Mouse (Mus musculus) regulatory T cell (primary cell): ENCODE data around the gene D930020B18Rik.

Source experiments
- in situ Hi-C: fragments of 300-600 bp; cut with MboI, MseI; formaldehyde crosslinking; loops from one replicate; pipeline ENCODE4 v1.15.1; 2025; ENCODE audit warnings: high pct_unique_total_duplicates

The D930020B18Rik gene

DNA sequence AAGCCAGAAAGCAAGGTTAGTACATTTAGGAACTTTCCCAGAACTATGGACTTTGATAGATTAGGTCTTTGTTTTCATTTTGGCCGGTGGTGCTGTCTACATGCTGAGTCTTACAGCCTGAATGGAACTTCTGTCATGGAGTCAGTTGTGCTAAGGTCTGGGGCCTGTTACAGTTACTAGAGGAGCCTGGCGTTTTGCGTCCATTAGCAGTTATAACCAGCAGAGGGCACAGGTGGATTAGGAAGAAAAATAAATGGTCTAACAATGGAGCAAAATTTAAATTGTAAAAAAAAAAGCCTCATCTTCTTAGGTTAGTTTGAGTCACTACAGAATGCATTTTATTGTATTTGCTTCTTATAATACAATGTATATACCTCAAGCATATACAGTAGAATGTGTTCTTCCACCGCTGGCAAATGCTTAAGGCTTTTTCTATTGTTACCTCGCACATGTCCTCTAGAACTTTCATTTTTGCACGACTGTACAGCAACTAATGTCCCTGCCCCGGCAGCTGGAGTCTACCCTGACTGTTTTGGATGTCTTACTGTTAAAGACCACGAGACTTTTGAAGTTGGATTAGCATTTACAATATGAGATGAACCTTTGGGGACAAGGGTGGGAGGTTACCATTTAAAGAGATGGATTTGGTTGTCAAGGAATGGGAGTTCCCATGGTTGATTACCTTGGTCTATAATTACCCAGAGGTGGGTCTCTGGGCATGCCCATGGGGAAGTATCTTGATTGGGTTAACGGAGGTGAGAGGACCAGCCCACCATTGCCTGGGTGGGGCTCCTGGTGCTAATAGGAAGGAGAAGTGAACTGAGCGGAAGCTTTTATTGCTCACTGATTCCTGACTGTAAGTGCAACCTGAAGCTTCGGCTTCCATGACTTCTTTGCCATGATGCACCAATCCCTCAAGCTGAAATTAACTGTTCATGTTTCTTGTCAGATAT, 60.2 kb downstream of the D930020B18Rik start:
- in situ Hi-C loops, result no loop called here

DNA sequence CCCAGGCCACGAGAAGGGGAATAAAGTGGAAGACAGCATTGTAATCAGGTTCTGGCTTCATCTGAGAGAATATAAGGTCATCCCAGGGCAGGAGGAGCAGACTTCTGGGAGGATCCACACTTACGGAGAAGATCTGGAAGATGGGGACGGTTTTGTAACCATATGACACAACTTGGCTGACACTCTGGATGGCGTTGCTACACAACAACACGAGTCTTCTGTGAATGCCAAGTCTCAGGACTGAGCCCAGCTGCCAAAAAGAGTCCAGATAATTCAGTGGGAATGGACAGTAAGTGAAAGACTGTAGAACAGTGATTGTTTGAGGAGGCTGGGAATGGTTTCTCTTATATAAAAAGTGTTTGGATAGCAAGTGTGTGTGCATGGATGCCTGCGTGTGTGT, 62.2 kb downstream of the D930020B18Rik start:
- in situ Hi-C loops, result no loop called here

DNA sequence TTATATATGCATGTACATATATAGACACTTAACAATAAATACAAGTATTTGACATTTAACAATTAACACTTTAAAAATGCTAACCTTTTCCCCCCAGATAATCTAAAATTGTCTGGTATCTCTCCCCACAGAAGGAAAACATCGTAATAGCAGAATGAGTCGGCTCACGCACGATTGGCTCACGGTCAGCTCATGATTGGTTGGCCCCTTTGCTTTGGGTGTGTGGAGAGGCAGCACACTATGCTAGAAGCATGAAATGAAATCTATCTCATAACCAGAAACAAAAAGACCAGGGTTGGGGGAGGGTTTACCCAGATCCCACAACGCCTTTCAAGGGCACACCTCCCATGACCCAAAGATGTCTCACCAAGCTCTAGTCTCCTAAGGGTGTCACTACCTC, 63.5 kb downstream of the D930020B18Rik start:
- in situ Hi-C loops, result no loop called here

DNA sequence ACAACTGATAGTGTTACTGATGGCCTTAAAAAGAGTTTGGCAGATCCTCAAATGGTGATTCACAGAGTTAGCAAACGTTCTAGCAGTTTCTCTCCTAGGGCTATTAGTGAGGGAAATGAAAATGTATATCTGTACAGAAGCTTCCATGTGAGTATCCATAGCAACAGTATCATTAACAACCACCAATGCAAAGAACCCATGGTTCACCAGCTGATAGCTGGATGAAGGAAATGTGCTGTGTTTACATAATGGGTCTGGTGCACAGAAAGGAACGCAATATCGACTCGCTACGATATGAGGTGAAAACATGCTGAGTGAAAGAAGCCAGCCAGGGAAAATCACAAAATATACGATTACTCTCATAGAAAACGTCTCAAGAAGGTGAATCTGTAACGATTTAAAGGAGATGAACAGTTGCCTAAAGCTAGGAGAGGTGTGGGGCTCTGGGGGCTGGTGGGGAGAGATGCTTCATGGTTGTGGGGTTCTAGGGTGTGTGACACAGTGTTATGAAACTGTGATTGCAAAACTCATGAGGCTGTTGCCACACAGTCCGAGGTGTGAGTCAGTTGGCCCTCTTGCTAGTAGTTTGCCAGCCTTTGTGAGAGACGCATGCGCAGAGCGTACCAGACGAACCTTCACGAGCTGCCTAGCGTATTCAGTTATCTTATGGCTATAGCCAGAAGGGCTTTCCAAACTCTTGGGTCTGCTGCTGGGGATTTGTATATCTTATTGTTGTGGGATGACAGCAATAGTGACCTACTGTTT, 64.2 kb downstream of the D930020B18Rik start:
- in situ Hi-C loops, result no loop called here

DNA sequence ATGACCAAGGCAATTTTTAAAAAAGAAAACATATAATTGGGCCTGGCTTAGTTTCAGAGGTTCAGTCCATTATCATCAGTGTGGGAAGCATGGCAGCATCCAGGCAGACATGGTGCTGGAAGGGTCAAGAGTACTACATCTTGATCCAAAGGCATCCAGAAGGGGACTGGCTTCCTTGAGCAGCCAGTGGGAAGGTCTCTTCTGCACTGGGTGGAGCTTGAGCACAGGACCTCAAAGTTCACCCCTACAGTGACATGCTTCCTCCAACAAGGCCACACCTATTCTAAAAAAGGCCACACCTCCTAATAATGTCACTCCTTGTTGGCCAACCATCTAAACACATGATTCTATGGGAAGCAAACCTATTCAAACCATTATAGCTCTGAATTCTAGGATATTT, 75.5 kb downstream of the D930020B18Rik start:
- in situ Hi-C loops, result no loop called here

DNA sequence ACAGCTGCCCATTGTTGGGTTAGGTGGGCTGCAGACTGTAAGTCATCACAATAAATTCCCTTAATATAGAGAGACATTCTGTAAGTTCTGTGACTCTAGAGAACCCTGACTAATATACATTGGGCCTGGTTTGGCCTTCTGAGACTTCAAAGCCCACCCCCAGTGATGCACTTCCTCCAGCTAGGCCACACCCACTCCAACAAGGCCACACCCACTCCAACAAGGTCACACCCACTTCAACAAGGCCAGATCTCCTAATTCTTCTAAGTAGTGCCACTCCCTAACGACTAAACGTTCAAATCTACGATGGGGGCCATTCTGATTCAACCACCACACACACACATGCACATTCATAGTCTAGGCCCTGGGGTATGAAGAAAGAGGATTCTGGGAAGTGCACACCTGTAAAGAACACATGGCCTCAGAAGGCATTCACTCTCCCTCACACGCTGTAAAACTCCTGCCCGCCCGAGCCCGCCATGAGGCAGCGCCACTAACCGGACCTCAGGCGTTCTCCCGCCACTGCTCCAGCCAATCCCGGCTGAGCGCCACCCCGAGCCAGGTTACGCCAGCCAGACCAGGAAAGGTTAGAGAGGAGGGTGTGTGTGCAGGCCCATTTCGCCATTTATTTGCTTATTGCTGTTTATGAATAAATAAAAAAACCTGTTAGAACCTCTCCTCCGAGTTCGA, 77.7 kb downstream of the D930020B18Rik start:
- in situ Hi-C loops, result no loop called here

DNA sequence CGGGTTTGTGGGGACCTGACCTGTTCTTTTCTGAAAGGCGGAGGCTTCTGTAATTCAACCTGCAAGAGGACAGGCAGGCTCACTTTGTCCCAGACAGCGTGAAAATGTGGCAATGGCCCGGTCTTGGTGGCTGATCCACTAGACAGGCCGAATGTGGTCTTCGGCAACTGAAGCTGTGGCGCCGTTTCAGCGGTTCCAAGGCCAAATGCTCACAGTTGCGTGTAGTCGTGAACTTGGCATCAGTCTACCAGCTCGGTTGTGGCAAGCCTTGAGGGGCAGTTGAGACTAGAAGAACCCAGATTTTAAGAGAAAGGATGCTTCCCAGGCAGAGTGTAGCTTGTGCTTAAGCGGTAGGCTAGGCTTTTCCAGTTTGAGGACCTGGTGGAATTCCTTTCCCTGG, 79.3 kb downstream of the D930020B18Rik start:
- in situ Hi-C loops, result no loop called here

DNA sequence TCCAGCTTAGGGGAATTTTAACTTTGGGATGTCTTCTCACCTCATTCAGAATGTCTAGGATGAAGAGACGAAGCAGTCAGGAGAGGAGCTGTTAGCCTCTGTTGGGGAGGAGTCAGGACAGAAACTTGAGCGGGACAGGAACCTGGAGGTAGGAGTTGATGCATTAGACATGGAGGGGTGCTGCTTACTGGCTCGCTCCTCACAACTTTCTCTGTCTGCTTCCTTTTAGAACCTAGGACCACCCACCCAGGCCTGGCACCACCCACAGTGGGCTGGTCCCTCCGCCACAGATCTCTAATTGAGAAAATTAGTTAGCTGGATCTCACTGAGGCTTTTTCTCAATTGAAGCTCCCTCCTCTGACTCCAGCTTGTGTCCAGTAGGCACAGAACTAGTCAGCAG, 85.1 kb downstream of the D930020B18Rik start:
- in situ Hi-C loops, result no loop called here

DNA sequence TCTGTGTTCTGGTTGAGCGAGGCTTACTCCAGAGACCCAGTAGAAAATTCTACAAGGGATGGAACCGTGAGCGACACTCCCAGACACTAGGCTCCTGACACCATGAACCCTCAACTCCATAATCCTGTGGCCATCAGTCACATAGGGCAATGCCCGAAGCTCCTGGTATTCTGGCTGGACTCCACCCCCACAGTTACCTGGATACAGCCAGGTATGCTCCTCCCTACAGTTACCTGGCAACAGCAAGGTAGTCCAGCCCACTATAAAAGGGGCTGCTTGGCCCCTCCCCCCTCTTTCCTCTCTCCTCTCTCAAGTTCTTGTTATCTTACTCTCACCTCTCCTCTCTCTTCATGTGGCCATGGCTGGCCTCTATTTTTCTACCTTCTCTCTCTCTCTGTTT, 85.8 kb downstream of the D930020B18Rik start:
- in situ Hi-C loops, result no loop called here

DNA sequence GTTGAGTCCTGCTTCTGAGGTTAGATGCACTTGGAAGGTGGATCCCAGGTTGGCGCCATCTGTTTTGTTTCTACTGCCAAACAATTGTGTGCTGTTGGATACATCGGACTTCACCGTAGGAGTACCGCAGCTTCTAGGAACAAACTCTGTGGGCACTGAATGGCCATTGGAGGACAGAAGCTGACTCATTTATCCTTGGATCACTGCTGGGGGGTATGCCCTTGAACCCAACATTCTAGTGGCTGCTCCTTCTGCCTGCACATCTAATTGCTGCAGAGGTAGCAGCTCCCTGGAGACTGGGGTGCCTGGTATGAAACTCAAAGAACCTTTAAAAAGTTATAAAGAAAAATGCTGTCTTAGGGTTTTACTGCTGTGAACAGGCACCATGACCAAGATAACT, 86.8 kb downstream of the D930020B18Rik start:
- in situ Hi-C loops, result no loop called here

DNA sequence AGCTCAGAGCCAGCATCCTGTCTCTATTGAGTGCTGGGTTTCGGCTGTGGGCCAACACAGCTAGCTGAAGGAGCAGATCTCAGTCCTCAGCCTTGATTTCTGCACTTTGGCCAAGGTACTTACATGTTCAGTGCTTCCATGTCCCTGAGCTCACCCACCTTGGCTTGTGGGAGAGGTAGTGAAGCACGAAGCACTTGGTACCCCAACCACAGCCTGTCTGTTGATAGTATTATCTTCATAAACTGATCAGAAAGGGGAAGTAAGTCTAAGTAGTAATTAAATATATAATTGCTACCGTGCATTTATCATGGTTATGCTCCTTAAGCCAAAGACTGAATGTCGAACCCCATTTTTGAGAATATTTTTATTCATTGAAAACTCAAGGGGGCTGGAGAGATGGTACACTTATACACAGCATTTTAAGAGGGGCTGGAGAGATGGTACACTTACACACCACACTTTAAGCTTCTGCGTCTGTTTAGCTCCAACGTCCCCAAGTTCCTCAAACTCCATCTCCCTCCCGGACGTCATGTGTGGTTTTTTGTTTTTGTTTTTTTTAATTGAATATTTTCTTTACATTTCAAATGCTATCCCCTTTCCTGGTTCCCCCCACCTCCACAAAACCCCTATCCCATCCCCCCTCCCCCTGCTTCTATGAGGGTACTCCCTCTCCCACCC, 89.8 kb downstream of the D930020B18Rik start:
- in situ Hi-C loops, result no loop called here

DNA sequence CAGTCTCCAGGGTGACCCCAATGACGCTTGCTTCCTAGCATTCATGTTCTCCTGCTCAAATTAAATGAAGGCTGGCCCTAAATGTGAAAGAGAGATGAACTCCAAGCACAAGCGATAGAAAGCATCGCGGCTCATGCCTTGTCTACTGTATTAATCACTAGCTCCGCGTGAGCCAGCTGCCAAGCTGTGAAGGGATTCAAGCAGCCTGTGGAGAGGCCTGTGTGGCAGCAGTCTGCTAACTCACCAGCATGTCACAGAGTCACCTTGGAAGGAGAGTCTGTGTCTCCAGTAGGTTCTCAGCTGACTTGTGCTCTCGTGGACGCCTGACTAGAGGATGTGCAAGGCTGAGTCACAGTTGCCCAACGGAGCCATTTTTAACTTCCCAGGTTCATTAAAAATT, 91.2 kb downstream of the D930020B18Rik start:
- in situ Hi-C loops, result no loop called here

DNA sequence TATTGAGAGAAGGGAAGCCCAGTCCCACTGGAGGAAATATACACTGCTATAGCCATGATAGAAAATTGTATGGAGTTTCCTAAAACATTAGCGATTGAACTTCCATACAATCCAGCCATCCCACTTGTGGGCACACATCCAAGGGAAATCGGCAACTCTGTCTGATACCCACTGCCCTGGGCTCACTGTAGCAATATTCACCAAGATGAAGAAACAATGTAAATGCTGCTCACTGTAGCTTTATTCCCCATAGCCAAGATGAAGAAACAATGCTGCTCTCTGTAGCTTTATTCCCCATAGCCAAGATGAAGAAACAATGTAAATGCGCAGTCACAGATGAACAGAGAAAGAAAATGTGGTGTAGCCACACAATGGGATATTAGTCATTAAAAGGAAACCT, 95.9 kb downstream of the D930020B18Rik start:
- in situ Hi-C loops, result no loop called here

DNA sequence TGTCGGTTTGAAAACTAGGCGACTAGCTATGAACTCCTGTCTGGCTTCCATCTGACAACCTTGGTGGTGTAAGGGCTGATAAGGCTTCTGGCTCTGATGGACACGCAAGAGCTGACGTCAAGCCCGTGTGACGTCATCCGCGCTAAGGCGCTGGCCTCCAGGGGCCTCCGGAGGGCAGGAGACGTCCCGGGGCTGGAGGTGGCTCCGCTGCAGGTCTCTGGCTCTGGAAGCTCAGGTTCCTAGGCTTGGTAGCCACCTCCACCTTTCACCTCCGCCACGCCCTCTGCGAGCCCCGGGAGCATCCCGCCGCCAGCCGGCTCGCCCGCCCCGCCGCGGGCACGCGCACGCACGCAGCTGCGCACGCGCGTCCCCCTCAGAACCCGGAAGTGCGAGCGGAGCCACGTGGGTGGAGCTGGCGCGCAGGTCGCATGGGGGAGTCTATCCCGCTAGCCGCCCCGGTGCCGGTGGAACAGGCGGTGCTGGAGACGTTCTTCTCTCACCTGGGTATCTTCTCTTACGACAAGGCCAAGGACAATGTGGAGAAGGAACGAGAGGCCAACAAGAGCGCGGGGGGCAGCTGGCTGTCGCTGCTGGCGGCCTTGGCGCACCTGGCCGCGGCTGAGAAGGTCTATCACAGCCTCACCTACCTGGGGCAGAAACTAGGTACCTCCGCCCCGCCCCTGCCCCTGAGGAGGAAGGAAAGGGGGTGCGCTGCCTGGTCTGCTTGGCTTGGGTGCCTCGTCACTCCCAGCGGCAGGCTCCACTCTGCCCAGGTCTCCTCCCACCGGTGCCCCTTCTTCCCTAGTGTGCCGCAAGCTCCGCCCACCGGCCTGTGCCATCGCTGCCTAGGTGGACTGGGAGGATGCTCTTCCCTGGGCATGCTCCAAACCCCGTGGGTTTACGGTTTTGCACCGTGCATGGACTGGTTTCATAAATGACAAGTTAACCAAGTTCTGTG, 98.4 kb downstream of the D930020B18Rik start, which contains the start of gene BC048403:
Gene BC048403 (plus strand): TSS at position 390 of the 958 bp plus-strand sequence.
- in situ Hi-C loops, result no loop called here

DNA sequence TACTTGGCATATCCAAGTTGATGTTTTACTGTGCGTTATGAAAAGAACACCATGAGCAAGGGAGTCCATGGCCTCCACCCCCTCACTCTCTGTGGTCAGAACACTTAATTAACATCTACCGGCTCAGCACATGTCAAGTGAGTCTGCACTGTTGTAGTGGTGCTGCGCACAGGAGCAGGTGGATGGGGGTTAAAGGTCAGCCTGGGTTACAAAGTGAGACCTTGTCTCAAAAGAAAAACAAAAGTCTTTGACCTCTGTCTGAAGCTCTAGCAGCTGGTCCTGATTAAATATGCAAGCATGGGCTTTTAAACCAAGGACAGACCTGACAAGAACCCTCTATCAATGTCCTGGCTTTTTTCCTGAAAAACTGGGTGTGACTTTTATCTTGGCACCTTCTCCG, 100.9 kb downstream of the D930020B18Rik start:
- in situ Hi-C loops, result no loop called here
